Mouse (Mus musculus): Measurements from ENCODE around the gene Hs3st3b1.

DNA sequence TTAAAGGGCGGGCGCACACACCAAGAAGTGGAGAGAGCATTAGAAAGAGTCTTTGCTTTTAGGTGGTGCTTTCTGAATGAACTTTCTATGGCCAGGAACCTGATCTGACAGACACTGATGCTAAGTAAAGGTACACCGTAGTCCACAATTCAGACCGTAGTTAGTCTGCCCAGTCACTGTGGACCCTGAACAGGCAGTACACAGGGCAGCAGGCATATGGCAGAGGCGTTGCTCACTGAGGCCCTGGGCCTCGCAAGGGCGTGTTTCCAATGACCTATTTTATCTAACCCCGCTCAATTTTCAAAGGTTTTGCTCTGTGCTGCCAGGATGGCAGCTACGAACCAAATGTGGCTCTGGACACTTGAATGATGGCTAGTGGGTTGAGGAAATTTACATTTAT is 49.4 kb upstream of the Hs3st3b1 start:
- TF ChIP-seq POU5F1 (IDR thresholded peaks at IDR 0.05; ENCODE audit: borderline replicate concordance, low read length) (no peak), NANOG (IDR thresholded peaks at IDR 0.05; ENCODE audit: borderline replicate concordance, low read length) (no peak), CTCF (conservative IDR thresholded peaks at IDR 0.05; ENCODE audit: low read length) (no peak)
